Mouse (Mus musculus) embryonic facial prominence, embryonic 14.5 days (tissue): Measurements from ENCODE around the gene Acad10. TPM values are rescaled to one million over a fixed set of nuclear protein-coding genes. Genes with fewer than 3 reads are reported as not detected.
"Not testable (repeated sequence)": the region's sequence is repeated elsewhere in the genome, so short reads cannot be mapped to it uniquely, and the experiment has no call there.

ENCODE experiments used
- ATAC-seq: fragments of 200-750 bp; cut with Nextera tagmentation; 2 replicates; pipeline ENCODE4 v1.8.0; 2017; ENCODE audit warnings: low read depth, moderate number of reproducible peaks, moderate TSS enrichment
- DNase-seq: peaks from one replicate; pipeline ENCODE4 v3.0.0-alpha.2; 2015; ENCODE audit warnings: low spot score
- H3K27ac ChIP-seq: fragments of 300-500 bp; sonication (generic); replicated peaks from 2 replicates; pipeline ENCODE4 v1.5.1; 2014; ENCODE audit warnings: low read depth, mild to moderate bottlenecking, low read length, moderate library complexity
- H3K27me3 ChIP-seq: fragments of 300-500 bp; sonication (generic); replicated peaks from 2 replicates; pipeline ENCODE4 v1.6.1; 2014; ENCODE audit warnings: low read length; ENCODE audit not compliant: control insufficient read depth, insufficient read depth
- H3K36me3 ChIP-seq: fragments of 300-500 bp; sonication (generic); 2 replicates; pipeline ENCODE4 v1.6.1; 2014; ENCODE audit warnings: low read length, mixed read lengths; ENCODE audit not compliant: control insufficient read depth, insufficient read depth
- H3K4me1 ChIP-seq: fragments of 300-500 bp; sonication (generic); 2 replicates; pipeline ENCODE4 v1.6.1; 2014; ENCODE audit warnings: antibody characterized with exemption, low read length; ENCODE audit not compliant: control insufficient read depth, insufficient read depth
- H3K4me2 ChIP-seq: fragments of 300-500 bp; sonication (generic); 2 replicates; pipeline ENCODE4 v1.6.1; 2014; ENCODE audit warnings: low read depth, mild to moderate bottlenecking, low read length, moderate library complexity, mixed read lengths
- H3K4me3 ChIP-seq: fragments of 300-500 bp; sonication (generic); 2 replicates; pipeline ENCODE4 v1.5.1; 2014; ENCODE audit warnings: low read depth, mild to moderate bottlenecking, low read length
- H3K9ac ChIP-seq: fragments of 300-500 bp; sonication (generic); 2 replicates; pipeline ENCODE4 v1.6.1; 2014; ENCODE audit warnings: low read depth, mild to moderate bottlenecking, low read length, moderate library complexity, mixed read lengths
- H3K9me3 ChIP-seq: fragments of 300-500 bp; sonication (generic); 2 replicates; pipeline ENCODE4 v1.6.1; 2016; ENCODE audit warnings: low read length; ENCODE audit not compliant: control insufficient read depth
- WGBS: fragments of 180-500 bp; shearing (Covaris S2); extraction: QIAGEN DNeasy Blood & Tissue Kit; methylation state at CpG from one replicate; pipeline ENCODE4 v1.1.7; 2014; 5-methylcytosine and 5-hydroxymethylcytosine counted together
- polyA plus RNA-seq: library from polyadenylated mRNA; unstranded; fragments of >200 nt; fragmentation: Nextera tagmentation; extraction: Ambion mirVana; gene quantifications from 2 replicates; pipeline ENCODE4 v1.2.1, GENCODE M21; 2014

Gene Acad10
- polyA plus RNA-seq, 1 experiment from 2014 or later = 1.6 TPM

DNA sequence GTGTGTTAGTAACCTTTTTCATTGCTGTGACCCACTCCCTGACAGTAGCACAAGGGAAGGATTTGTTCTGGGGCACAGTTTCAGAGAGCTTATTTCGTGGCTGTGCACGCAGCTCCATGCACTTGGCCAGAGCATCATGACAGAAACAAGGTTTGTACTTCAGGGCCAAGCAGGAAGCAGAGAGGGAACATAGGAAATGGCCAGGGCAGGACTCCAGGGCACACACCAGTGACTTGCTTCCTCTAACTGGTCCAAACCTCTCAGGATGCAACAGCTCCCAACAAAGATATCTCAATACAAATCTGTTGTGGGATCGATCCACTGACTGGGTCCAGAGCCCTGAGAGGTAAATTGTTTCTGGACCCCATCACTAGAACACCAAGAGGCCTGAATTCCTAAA, 45.4 kb downstream of the Acad10 start:
- not testable (repeated sequence) for DNase-seq, H3K9ac ChIP-seq, ATAC-seq, H3K36me3 ChIP-seq, H3K27ac ChIP-seq, H3K4me1 ChIP-seq, H3K4me2 ChIP-seq, H3K9me3 ChIP-seq, H3K4me3 ChIP-seq, H3K27me3 ChIP-seq
- WGBS = 71% methylated on average over 3 of the region's 3 CpGs

DNA sequence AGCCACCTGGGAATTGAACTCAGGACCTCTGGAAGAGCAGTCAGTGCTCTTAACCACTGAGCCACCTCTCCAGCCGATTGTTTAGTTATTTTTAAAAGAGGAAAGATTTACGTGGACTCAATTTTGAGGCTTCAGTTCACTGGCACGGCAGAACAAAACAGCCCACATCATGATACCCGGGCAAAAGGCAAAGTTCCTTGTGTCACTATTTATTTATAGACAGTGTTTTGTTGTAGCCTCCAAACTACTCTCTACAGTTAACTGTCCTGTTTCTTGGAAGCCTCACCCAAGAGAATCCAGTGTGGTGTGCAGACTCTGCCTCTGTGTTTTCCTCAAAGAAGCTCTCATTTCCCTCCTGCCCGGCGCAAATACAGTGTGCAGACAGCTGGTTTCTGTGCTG, 48.3 kb downstream of the Acad10 start:
- ATAC-seq (no peak), DNase-seq (no peak)
- Histone ChIP-seq H3K4me3 (no peak overlapping the region), H3K27me3 (no peaks in the 10 kb centered on the region), H3K27ac (no peak overlapping the region), H3K4me1 (no peaks in the 10 kb centered on the region), H3K4me2 (no peak overlapping the region), H3K9ac (no peak overlapping the region), H3K9me3 (no peaks in the 10 kb centered on the region), H3K36me3 (no peaks in the 10 kb centered on the region)
- 83% methylated on average over 6 of the region's 6 CpGs for WGBS

- H3K36me3 ChIP-seq, H3K4me1 ChIP-seq, H3K9me3 ChIP-seq, ATAC-seq, DNase-seq, H3K4me3 ChIP-seq, H3K9ac ChIP-seq, H3K4me2 ChIP-seq, H3K27me3 ChIP-seq, H3K27ac ChIP-seq: not testable (repeated sequence)
- WGBS = 51% methylated on average over 6 of the region's 8 CpGs
These were observed 50.7 kb downstream of the Acad10 start for GRCm38 (mm10) chr5:121609556-121610135.

- H3K9me3 ChIP-seq = no peaks in the 10 kb centered on the region
- DNase-seq (peak; percentile 61), ATAC-seq (no peak)
- WGBS = 0% methylated on average over 2 of the region's 2 CpGs
- H3K9ac ChIP-seq = no peak overlapping the region
- H3K27me3 ChIP-seq = no peaks in the 10 kb centered on the region
- no peak overlapping the region for H3K4me2 ChIP-seq
- no peaks in the 10 kb centered on the region for H3K36me3 ChIP-seq
- H3K27ac ChIP-seq = no peak overlapping the region
- H3K4me3 ChIP-seq = no peak overlapping the region
- peaks cover 4% of the 10 kb centered on the region; the same call in 1 of the 2 replicates for H3K4me1 ChIP-seq
These were observed 54.2 kb downstream of the Acad10 start for GRCm38 (mm10) chr5:121606151-121606550.

DNA sequence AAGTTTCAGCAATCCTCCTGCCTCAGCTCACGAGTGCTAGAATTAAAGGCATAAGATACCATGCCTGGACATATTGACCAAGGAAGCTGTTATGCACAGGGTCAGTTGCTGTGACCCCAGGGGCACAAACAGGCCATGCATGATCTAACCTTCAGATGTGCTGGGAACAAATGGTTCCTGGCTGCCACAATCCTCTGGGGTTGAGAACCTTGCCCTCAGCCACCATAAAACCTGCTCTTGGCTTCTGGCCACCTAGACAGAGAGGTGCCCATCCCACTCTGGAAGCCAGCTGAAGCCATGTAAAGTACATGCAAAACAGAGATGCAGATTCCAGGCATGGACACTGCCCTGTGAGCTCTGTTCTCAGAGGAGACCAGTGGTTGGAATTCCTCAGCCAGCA, 56.5 kb downstream of the Acad10 start:
- not testable (repeated sequence) for DNase-seq, H3K4me1 ChIP-seq, H3K4me3 ChIP-seq, ATAC-seq, H3K27ac ChIP-seq, H3K27me3 ChIP-seq, H3K4me2 ChIP-seq, H3K36me3 ChIP-seq, H3K9ac ChIP-seq, H3K9me3 ChIP-seq
- no CpG with 5 or more reads among the region's 1 CpGs for WGBS

- Histone ChIP-seq H3K9ac (peak overlapping the region; percentile 30; the same call in 1 of the 2 replicates), H3K27ac (peak overlapping the region; percentile 33; the same call in 1 of the 2 replicates), H3K4me2 (no peak overlapping the region), H3K36me3 (no peaks in the 10 kb centered on the region), H3K9me3 (no peaks in the 10 kb centered on the region), H3K4me3 (no peak overlapping the region), H3K27me3 (no peaks in the 10 kb centered on the region), H3K4me1 (peaks cover 4% of the 10 kb centered on the region; the same call in 1 of the 2 replicates)
- peak; percentile 91 for DNase-seq
- ATAC-seq = 0 out of 2 replicates have a peak, but pooled peaks have one; percentile 67
- 29% methylated on average over 9 of the region's 9 CpGs for WGBS
These were observed 58.6 kb downstream of the Acad10 start for GRCm38 (mm10) chr5:121601547-121602299.

DNA sequence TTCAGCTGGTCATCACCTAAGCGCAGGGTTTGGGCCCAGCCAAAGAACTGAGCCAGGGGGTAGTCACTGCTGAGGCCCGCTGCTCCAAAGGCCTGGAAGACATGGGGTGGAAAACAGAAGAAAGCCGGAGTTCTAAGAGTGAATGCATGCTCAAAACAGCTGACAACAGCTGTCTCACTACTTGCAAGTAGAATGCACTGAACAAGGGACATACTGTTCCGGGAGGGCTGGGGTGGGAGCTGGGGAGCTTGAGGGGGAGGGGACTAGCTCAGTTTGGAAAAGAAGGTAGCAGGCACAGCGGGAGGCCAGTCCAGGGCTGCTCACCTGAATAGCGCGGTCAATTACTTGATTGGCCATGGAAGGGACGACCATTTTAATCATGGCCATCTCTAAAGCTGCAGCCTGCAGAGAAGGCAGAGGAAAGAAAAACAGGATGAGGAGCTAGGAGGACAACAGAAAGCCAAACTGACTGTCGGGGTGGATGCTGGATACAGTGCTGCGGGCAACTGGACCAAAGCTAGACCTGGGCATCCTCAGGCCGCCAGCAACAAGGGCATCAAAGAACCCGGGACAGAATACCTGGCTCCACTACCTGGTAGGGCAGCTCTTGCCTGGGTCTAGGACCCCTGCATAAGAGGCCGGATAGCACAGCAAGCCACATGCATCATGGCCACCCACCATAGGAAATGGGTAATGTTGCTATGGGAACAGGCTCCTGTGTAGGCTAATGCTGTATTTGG, 61.3 kb downstream of the Acad10 start:
- no peak for ATAC-seq
- Histone ChIP-seq H3K9me3 (no peaks in the 10 kb centered on the region), H3K27ac (no peak overlapping the region), H3K4me3 (no peak overlapping the region), H3K9ac (no peak overlapping the region), H3K36me3 (no peaks in the 10 kb centered on the region), H3K4me1 (peaks cover 8% of the 10 kb centered on the region; the same call in 1 of the 2 replicates), H3K27me3 (no peaks in the 10 kb centered on the region), H3K4me2 (no peak overlapping the region)
- peak; percentile 45 for DNase-seq
- WGBS = 55% methylated on average over 13 of the region's 13 CpGs

DNA sequence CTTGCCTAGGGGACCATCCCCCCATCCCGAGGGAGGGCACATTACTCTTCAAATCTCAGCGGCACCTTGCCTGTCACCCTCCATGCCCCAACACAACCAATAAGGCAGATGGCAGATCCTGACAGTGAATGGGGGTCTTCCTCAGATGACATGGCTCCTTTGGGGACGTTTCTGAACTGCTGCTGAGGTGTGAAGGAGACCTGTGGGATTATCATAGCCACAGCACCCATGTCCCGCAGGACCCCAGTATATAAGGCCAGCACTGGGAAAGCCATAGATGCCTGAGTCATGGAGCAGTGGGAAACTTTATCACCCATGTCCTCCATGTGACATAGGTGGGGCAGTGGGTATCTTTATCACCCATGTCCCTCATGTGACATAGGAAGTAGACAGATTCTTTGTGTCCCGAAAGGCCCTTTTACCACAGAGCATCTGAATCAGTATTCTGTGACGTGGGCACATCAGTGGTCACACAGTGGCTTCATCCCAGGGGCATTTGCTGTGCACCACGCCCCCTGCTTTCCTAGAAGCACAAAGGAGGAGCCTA, 62.2 kb downstream of the Acad10 start:
- WGBS = 82% methylated on average over 7 of the region's 7 CpGs
- no peak for ATAC-seq

More for the DNA sequence above, 62.2 kb downstream of the Acad10 start:
- H3K4me3 ChIP-seq = no peak overlapping the region
- no peak overlapping the region for H3K4me2 ChIP-seq
- peaks cover 12% of the 10 kb centered on the region; the same call in 1 of the 2 replicates for H3K4me1 ChIP-seq
- no peaks in the 10 kb centered on the region for H3K27me3 ChIP-seq
- H3K36me3 ChIP-seq = no peaks in the 10 kb centered on the region
- no peak overlapping the region for H3K27ac ChIP-seq
- H3K9ac ChIP-seq = no peak overlapping the region
- DNase-seq = no peak
- no peaks in the 10 kb centered on the region for H3K9me3 ChIP-seq
